In genomic region chr17:10724853-10725252, GRCm38 (mm10) we compare ENCODE assay signal across 17 mouse cellular contexts.
"Had no signal": no experiment of that assay in that cellular context is flagged by ENCODE, and none has a peak within 500 bp of the region (broad histone marks: within the 10 kb centered on the region; RNA-seq: fewer than 3 reads in every experiment).

No protein-coding gene starts in this region.

- H3K36me3 ChIP-seq: kidney, embryonic 15.5 days; limb, embryonic 13.5 days; liver, embryonic 15.5 days; midbrain, embryonic 13.5 days; neural tube, embryonic 12.5 days; stomach, embryonic 15.5 days had no signal

- H3K27me3 ChIP-seq: kidney, embryonic 15.5 days; limb, embryonic 13.5 days; liver, embryonic 15.5 days; midbrain, embryonic 13.5 days; neural tube, embryonic 12.5 days; stomach, embryonic 15.5 days had no signal

- H3K4me1 ChIP-seq: liver, embryonic 15.5 days; neural tube, embryonic 12.5 days; stomach, embryonic 15.5 days had no signal

- H3K9ac ChIP-seq: kidney, embryonic 15.5 days; limb, embryonic 13.5 days; liver, embryonic 15.5 days; lung, embryonic 14.5 days; midbrain, embryonic 13.5 days; neural tube, embryonic 12.5 days; stomach, embryonic 15.5 days had no signal

- H3K4me3 ChIP-seq: kidney, embryonic 15.5 days; limb, embryonic 13.5 days; liver, embryonic 15.5 days; midbrain, embryonic 13.5 days; neural tube, embryonic 12.5 days; stomach, embryonic 15.5 days had no signal

- ATAC-seq: intestine, embryonic 16.5 days; midbrain, embryonic 13.5 days had no signal

- DNase-seq: kidney, adult 2 months; kidney, postnatal 14 days; left cerebral cortex, postnatal 4 days; lung, embryonic 14.5 days; lung, postnatal 10 days; lung, postnatal 4 days; right cerebral cortex, postnatal 4 days; thymus, adult 2 months; thymus, postnatal 25 days had no signal

- H3K4me2 ChIP-seq: kidney, embryonic 15.5 days; limb, embryonic 13.5 days; liver, embryonic 11.5 days; liver, embryonic 15.5 days; lung, embryonic 14.5 days; midbrain, embryonic 13.5 days; neural tube, embryonic 12.5 days; stomach, embryonic 15.5 days had no signal

- H3K27ac ChIP-seq: kidney, embryonic 15.5 days; limb, embryonic 13.5 days; liver, embryonic 15.5 days; midbrain, embryonic 13.5 days; neural tube, embryonic 12.5 days; stomach, embryonic 15.5 days had no signal

- H3K9me3 ChIP-seq: kidney, embryonic 15.5 days; limb, embryonic 13.5 days; liver, embryonic 15.5 days; midbrain, embryonic 13.5 days; neural tube, embryonic 12.5 days; stomach, embryonic 15.5 days had no signal
